Comparison of ENCODE assay signal across 16 mouse cellular contexts in the genomic region with DNA sequence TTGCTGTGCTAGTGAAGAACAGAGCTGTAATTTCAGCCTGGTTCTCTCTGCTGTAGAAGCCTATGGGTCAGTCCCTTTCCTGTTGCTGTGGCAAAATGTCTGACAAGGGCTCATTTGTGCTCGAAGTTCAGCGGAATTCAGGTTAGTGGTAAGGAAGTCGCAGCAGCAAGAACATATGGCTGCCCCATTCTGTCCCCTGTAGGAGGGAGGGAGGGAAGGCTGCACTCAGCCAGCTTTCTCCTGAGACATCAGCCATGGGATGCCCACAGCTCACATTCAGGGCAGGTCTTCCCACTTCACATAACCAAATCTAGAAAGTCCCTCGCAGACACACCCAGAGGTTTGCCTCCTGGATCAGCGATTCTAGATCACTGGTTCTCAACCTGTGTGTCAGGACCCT.
DNase-seq lines count a peak whose midpoint lies in the region; ATAC-seq lines count a peak whose summit lies in the region.
"Had no signal": no experiment of that assay in that cellular context is flagged by ENCODE, and none has a peak within 500 bp of the region (broad histone marks: within the 10 kb centered on the region; RNA-seq: fewer than 3 reads in every experiment).

No protein-coding gene starts in this region.

- H3K27ac ChIP-seq in heart, embryonic 12.5 days (ENCODE audit: poor library complexity, severe bottlenecking) = no peak overlapping the region
- H3K27ac ChIP-seq in brown adipose tissue, adult 24 weeks (replicated peaks; ENCODE audit: low read depth, low read length) = peak overlapping the region; percentile 45; the same call in 1 of the 2 replicates
- H3K27ac ChIP-seq: forebrain, embryonic 10.5 days; limb, embryonic 13.5 days; liver, embryonic 14.5 days; lung, embryonic 15.5 days; neural tube, embryonic 12.5 days had no signal

- H3K27me3 ChIP-seq in heart, embryonic 12.5 days (replicated peaks) = no peaks in the 10 kb centered on the region
- H3K27me3 ChIP-seq: limb, embryonic 13.5 days; lung, embryonic 15.5 days; neural tube, embryonic 12.5 days had no signal

- peaks cover 3% of the 10 kb centered on the region; the same call in 1 of the 2 replicates for H3K9me3 ChIP-seq in heart, embryonic 12.5 days (replicated peaks)
- H3K9me3 ChIP-seq: forebrain, embryonic 10.5 days; lung, embryonic 15.5 days; neural tube, embryonic 12.5 days had no signal

- no peak overlapping the region for H3K4me2 ChIP-seq in heart, embryonic 12.5 days
- H3K4me2 ChIP-seq: limb, embryonic 13.5 days; lung, embryonic 15.5 days; neural tube, embryonic 12.5 days had no signal

- no peak overlapping the region for H3K9ac ChIP-seq in heart, embryonic 12.5 days
- H3K9ac ChIP-seq: limb, embryonic 13.5 days; liver, embryonic 14.5 days; lung, embryonic 15.5 days; neural tube, embryonic 12.5 days had no signal

- no peak overlapping the region for H3K4me3 ChIP-seq in heart, embryonic 12.5 days
- H3K4me3 ChIP-seq in brown adipose tissue, adult 24 weeks (ENCODE audit: insufficient read depth, low read depth, low read length) = no peak overlapping the region
- H3K4me3 ChIP-seq: forebrain, embryonic 10.5 days; limb, embryonic 13.5 days; lung, embryonic 15.5 days; neural tube, embryonic 12.5 days had no signal

- 77% methylated on average over 5 of the region's 5 CpGs for WGBS in heart, embryonic 12.5 days

- peak; percentile 85 for DNase-seq in heart, adult 11 months
- peak; percentile 54 for DNase-seq in 416B (ENCODE audit: low read depth)
- DNase-seq in cerebellum, postnatal 36 days = peak; percentile 36 to 42
- no peak for DNase-seq in gastrocnemius, postnatal 10 days
- DNase-seq in right cerebral cortex, postnatal 4 days = no peak
- DNase-seq: embryo, embryonic 11 days; gastrocnemius, postnatal 25 days; kidney, adult 11 months; lung, postnatal 4 days had no signal

- no peak for ATAC-seq in heart, embryonic 12.5 days (ENCODE audit: insufficient number of reproducible peaks, low FRiP score)

- no peaks in the 10 kb centered on the region for H3K36me3 ChIP-seq in heart, embryonic 12.5 days
- H3K36me3 ChIP-seq: forebrain, embryonic 10.5 days; lung, embryonic 15.5 days; neural tube, embryonic 12.5 days had no signal

- H3K4me1 ChIP-seq in heart, embryonic 12.5 days (replicated peaks) = peaks cover 11% of the 10 kb centered on the region
- peaks cover 10% of the 10 kb centered on the region; the same call in 1 of the 2 replicates for H3K4me1 ChIP-seq in brown adipose tissue, adult 24 weeks (ENCODE audit: control insufficient read depth, insufficient read depth, insufficient read length, low read length)
- H3K4me1 ChIP-seq: neural tube, embryonic 12.5 days had no signal

Comparison
In these comparisons a context has a peak if more than half of its experiments do, and no peak if none do; other contexts are left out.
1. DNase-seq: peak in heart, adult 11 months (single experiment), 416B (single experiment) and cerebellum, postnatal 36 days (2 of 2); none in gastrocnemius, postnatal 10 days (single experiment) and right cerebral cortex, postnatal 4 days (single experiment).